ENCODE assay signal across 8 mouse cellular contexts in the genomic region with DNA sequence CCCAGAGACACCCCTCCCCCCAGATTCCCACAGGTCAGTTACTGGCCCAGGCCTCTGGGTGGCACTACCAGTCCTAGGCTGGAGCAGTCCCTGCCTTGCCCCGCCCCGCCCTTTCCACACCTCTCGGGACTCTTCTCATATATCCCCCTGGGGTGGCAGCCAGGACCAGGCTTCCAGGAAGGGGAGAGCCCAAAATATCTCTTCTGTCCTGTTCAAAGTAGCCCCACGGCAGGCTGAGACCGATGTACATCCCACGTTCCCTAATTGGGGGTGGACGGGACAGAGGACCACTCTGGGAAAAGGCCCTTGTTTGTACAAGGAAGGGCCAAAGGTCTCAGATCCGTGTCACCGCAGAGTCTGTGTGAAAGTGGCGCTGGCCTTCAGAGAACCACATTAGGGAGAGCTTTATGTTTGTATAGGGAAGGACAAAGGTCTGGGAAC. TPM values are rescaled to one million over a fixed set of nuclear protein-coding genes. Genes with fewer than 3 reads are reported as not detected.
DNase-seq lines count a peak whose midpoint lies in the region; ATAC-seq lines count a peak whose summit lies in the region.

No protein-coding gene starts in this region.

- intact Hi-C loops in left cerebral cortex, postnatal 14 days (cut with DNase I): loop anchor here (5.0 kb wide), 2 partner anchors 106 to 316 kb away; no protein-coding TSS in a partner anchor

- H3K4me2 ChIP-seq in hindbrain, embryonic 16.5 days (ENCODE audit: low read length): no peak overlapping the region
- H3K4me2 ChIP-seq in liver, embryonic 15.5 days: peak overlapping the region; percentile 61
- H3K4me2 ChIP-seq in stomach, embryonic 16.5 days (ENCODE audit: low read depth, low read length): peak overlapping the region; percentile 30

- peak; percentile 14 for DNase-seq in cerebellum, adult 18-20 months
- DNase-seq in cerebellum, adult 8-10 months: no peak
- DNase-seq in B cell, adult 2 months: peak; percentile 26 to 29
- peak; percentile 82 for DNase-seq in embryonic facial prominence, embryonic 10.5 days (ENCODE audit: low spot score)
- no peak for DNase-seq in left cerebral cortex, postnatal 14 days (ENCODE audit: low spot score in 2 of 2)

- peaks cover 49% of the 10 kb centered on the region for H3K27me3 ChIP-seq in embryonic facial prominence, embryonic 10.5 days (replicated peaks; ENCODE audit: low read depth, poor library complexity, severe bottlenecking)
- H3K27me3 ChIP-seq in hindbrain, embryonic 16.5 days (replicated peaks; ENCODE audit: control insufficient read depth, insufficient read depth, low read length): peaks cover 6% of the 10 kb centered on the region; the same call in 1 of the 2 replicates
- no peaks in the 10 kb centered on the region for H3K27me3 ChIP-seq in liver, embryonic 15.5 days
- no peaks in the 10 kb centered on the region for H3K27me3 ChIP-seq in stomach, embryonic 16.5 days (ENCODE audit: control insufficient read depth, insufficient read depth, low read length)

- no peaks in the 10 kb centered on the region for H3K36me3 ChIP-seq in embryonic facial prominence, embryonic 10.5 days (replicated peaks)
- no peaks in the 10 kb centered on the region for H3K36me3 ChIP-seq in hindbrain, embryonic 16.5 days (ENCODE audit: control insufficient read depth, insufficient read depth, low read length)
- H3K36me3 ChIP-seq in liver, embryonic 15.5 days (replicated peaks): no peaks in the 10 kb centered on the region
- no peaks in the 10 kb centered on the region for H3K36me3 ChIP-seq in stomach, embryonic 16.5 days (ENCODE audit: control insufficient read depth, insufficient read depth, low read length)

- peaks cover 52% of the 10 kb centered on the region for H3K4me1 ChIP-seq in embryonic facial prominence, embryonic 10.5 days
- H3K4me1 ChIP-seq in hindbrain, embryonic 16.5 days (ENCODE audit: control insufficient read depth, insufficient read depth, low read depth, low read length): peaks cover 22% of the 10 kb centered on the region
- peaks cover 50% of the 10 kb centered on the region for H3K4me1 ChIP-seq in liver, embryonic 15.5 days (replicated peaks)
- H3K4me1 ChIP-seq in stomach, embryonic 16.5 days (ENCODE audit: control insufficient read depth, insufficient read depth, low read length): peaks cover 54% of the 10 kb centered on the region

- 0 out of 2 replicates have a peak, but pooled peaks have one; percentile 3 for ATAC-seq in hindbrain, embryonic 16.5 days
- ATAC-seq in liver, embryonic 15.5 days (ENCODE audit: insufficient read depth): peak; percentile 72
- ATAC-seq in stomach, embryonic 16.5 days (ENCODE audit: insufficient read depth, low FRiP score): peak; percentile 58

- 5% methylated on average over 10 of the region's 10 CpGs for WGBS in embryonic facial prominence, embryonic 10.5 days
- WGBS in hindbrain, embryonic 16.5 days: 10% methylated on average over 10 of the region's 10 CpGs
- WGBS in liver, embryonic 15.5 days (ENCODE audit: insufficient replicate concordance): 8% methylated on average over 10 of the region's 10 CpGs
- WGBS in stomach, embryonic 16.5 days: 9% methylated on average over 10 of the region's 10 CpGs

- peak overlapping the region; percentile 81 for H3K27ac ChIP-seq in embryonic facial prominence, embryonic 10.5 days (replicated peaks)
- no peak overlapping the region for H3K27ac ChIP-seq in hindbrain, embryonic 16.5 days (ENCODE audit: low read depth, low read length)
- H3K27ac ChIP-seq in liver, embryonic 15.5 days (replicated peaks): peak overlapping the region; percentile 81
- peak overlapping the region; percentile 87 for H3K27ac ChIP-seq in stomach, embryonic 16.5 days (ENCODE audit: low read length)

- no peaks in the 10 kb centered on the region for H3K9me3 ChIP-seq in embryonic facial prominence, embryonic 10.5 days
- H3K9me3 ChIP-seq in hindbrain, embryonic 16.5 days (ENCODE audit: control insufficient read depth, low read length): no peaks in the 10 kb centered on the region
- no peaks in the 10 kb centered on the region for H3K9me3 ChIP-seq in liver, embryonic 15.5 days (replicated peaks)
- H3K9me3 ChIP-seq in stomach, embryonic 16.5 days (replicated peaks; ENCODE audit: control insufficient read depth, low read length): no peaks in the 10 kb centered on the region

- 0 out of 2 replicates have a peak overlapping the region, but pooled peaks have one; percentile 27 for H3K9ac ChIP-seq in hindbrain, embryonic 16.5 days (ENCODE audit: low read depth, low read length)
- H3K9ac ChIP-seq in liver, embryonic 15.5 days: no peak overlapping the region
- peak overlapping the region; percentile 60 for H3K9ac ChIP-seq in stomach, embryonic 16.5 days (ENCODE audit: low read length)

- H3K4me3 ChIP-seq in embryonic facial prominence, embryonic 10.5 days: peak overlapping the region; percentile 38
- no peak overlapping the region for H3K4me3 ChIP-seq in hindbrain, embryonic 16.5 days (ENCODE audit: low read length)
- H3K4me3 ChIP-seq in liver, embryonic 15.5 days (replicated peaks): no peak overlapping the region
- no peak overlapping the region for H3K4me3 ChIP-seq in stomach, embryonic 16.5 days (replicated peaks; ENCODE audit: low read length)

RNA-seq across cellular contexts. Expression of a gene that starts 16.2 kb away (rescaled TPM):
- 287 and 291 TPM in 2 replicates for polyA plus RNA-seq in embryonic facial prominence, embryonic 10.5 days (2016; fragmentation: Nextera tagmentation; extraction: Ambion mirVana)
- 57.7 and 84.8 TPM in 2 replicates for polyA plus RNA-seq in hindbrain, embryonic 16.5 days (2015; fragmentation: Nextera tagmentation; extraction: Ambion mirVana)
- polyA plus RNA-seq in liver, embryonic 15.5 days (2015; fragmentation: Nextera tagmentation; extraction: Ambion mirVana): 455 and 460 TPM in 2 replicates
- 449 and 542 TPM in 2 replicates for polyA plus RNA-seq in stomach, embryonic 16.5 days (2015; fragmentation: Nextera tagmentation; extraction: Ambion mirVana)
- 1 to 10 TPM; 1.2 to 5.0 TPM for total RNA-seq in left cerebral cortex, postnatal 14 days (2021)

Comparison
In these comparisons a context has a peak if more than half of its experiments do, and no peak if none do; other contexts are left out.
1. DNase-seq: peak in cerebellum, adult 18-20 months (2 of 2), B cell, adult 2 months (2 of 2) and embryonic facial prominence, embryonic 10.5 days (single experiment); none in cerebellum, adult 8-10 months (single experiment) and left cerebral cortex, postnatal 14 days (0 of 2).
2. ATAC-seq: peak in every context shown above with its lines; median percentile 72 in liver, embryonic 15.5 days; 58 in stomach, embryonic 16.5 days; 3 in hindbrain, embryonic 16.5 days.